Mouse (Mus musculus) spleen, adult 2 months (tissue): ENCODE results near the gene 2900026A02Rik.

Experiments used
- CTCF ChIP-seq: fragments of 200-500 bp; IDR thresholded peaks from 2 replicates; pipeline ENCODE4 v1.5.1; 2011; ENCODE audit warnings: mild to moderate bottlenecking, inconsistent platforms; ENCODE audit not compliant: insufficient read depth, insufficient read length, insufficient replicate concordance; ENCODE audit errors: extremely low read depth
- POLR2A ChIP-seq: fragments of 200-500 bp; IDR thresholded peaks from 2 replicates; pipeline ENCODE4 v1.6.1; 2011; ENCODE audit warnings: low read depth, low read length, inconsistent platforms

- TF ChIP-seq CTCF = no peak
- TF ChIP-seq POLR2A = no peak
Observed at GRCm38 (mm10) chr5:113270043-113270442, 49.0 kb upstream of the 2900026A02Rik start.
